Mouse (Mus musculus) granulocyte monocyte progenitor cell, adult 5-6 weeks (primary cell): ENCODE data around the gene Rem2. TPM values are rescaled to one million over a fixed set of nuclear protein-coding genes. Genes with fewer than 3 reads are reported as not detected.

Experiments used
- ATAC-seq: replicated peaks from 2 replicates; pipeline ENCODE4 v1.8.0; 2016; ENCODE audit warnings: mild to moderate bottlenecking, moderate TSS enrichment, inconsistent platforms; ENCODE audit not compliant: poor library complexity, severe bottlenecking
- total RNA-seq, 2 experiments: library from RNA; stranded (forward) in 1 of 2; stranded (reverse) in 1 of 2; fragments of 200-712, 200-1000 nt in 1 of 2; fragments of >200 nt in 1 of 2; fragmentation: Nextera tagmentation in 1 of 2; gene quantifications; 2 replicates each; pipeline ENCODE4 v1.2.3; 2014 to 2017

The Rem2 gene
- total RNA-seq, 2 experiments from 2014 or later: not detected

GRCm38 (mm10) chr14:54487732-54488131 lies 11.8 kb downstream of the Rem2 start:
- ATAC-seq: no peak

- ATAC-seq: no peak
These were observed 12.4 kb downstream of the Rem2 start for GRCm38 (mm10) chr14:54488350-54488749.

- peak; percentile 80 for ATAC-seq
These were observed 16.6 kb downstream of the Rem2 start for GRCm38 (mm10) chr14:54492345-54493131.

- peak; percentile 53 for ATAC-seq
These were observed 17.3 kb downstream of the Rem2 start for GRCm38 (mm10) chr14:54493236-54493635.

- ATAC-seq: peak; percentile 70
These were observed 18.3 kb downstream of the Rem2 start for GRCm38 (mm10) chr14:54494234-54494633.

GRCm38 (mm10) chr14:54496706-54497105 lies 20.8 kb downstream of the Rem2 start:
- no peak for ATAC-seq

- no peak for ATAC-seq
These were observed 23.4 kb downstream of the Rem2 start for GRCm38 (mm10) chr14:54499330-54499729.

GRCm38 (mm10) chr14:54501365-54501764 lies 25.5 kb downstream of the Rem2 start:
- ATAC-seq: no peak

GRCm38 (mm10) chr14:54503092-54503491 lies 27.2 kb downstream of the Rem2 start:
- ATAC-seq: no peak

GRCm38 (mm10) chr14:54509774-54510173 lies 33.9 kb downstream of the Rem2 start:
- ATAC-seq: no peak

- ATAC-seq: no peak
These were observed 40.9 kb downstream of the Rem2 start for GRCm38 (mm10) chr14:54516710-54517310.

GRCm38 (mm10) chr14:54523600-54523999 lies 47.7 kb downstream of the Rem2 start:
- ATAC-seq: no peak

GRCm38 (mm10) chr14:54527227-54528006 lies 51.5 kb downstream of the Rem2 start:
- 0 out of 2 replicates have a peak, but pooled peaks have one; percentile 9 for ATAC-seq

- ATAC-seq: no peak
These were observed 52.1 kb downstream of the Rem2 start for GRCm38 (mm10) chr14:54528007-54528393.

- peak; percentile 72 for ATAC-seq
These were observed 52.7 kb downstream of the Rem2 start for GRCm38 (mm10) chr14:54528446-54529111.

Other genes starting within 250 kb of the Rem2 start
- 248 and 260 TPM in 2 replicates for gene Dad1, start 222.0 kb upstream of the Rem2 start, total RNA-seq (2014; fragmentation: Nextera tagmentation)
- 123 and 177 TPM in 2 replicates for gene Dad1, start 222.0 kb upstream of the Rem2 start, total RNA-seq (2017)
- gene Abhd4, start 221.9 kb upstream of the Rem2 start, total RNA-seq (2014; fragmentation: Nextera tagmentation): 39.9 and 41.9 TPM in 2 replicates
- gene Abhd4, start 221.9 kb upstream of the Rem2 start, total RNA-seq (2017): 24.3 and 24.9 TPM in 2 replicates
- not detected in 2 replicates for gene Olfr49, start 191.2 kb upstream of the Rem2 start, total RNA-seq (2014; fragmentation: Nextera tagmentation)
- gene Olfr49, start 191.2 kb upstream of the Rem2 start, total RNA-seq (2017): not detected in 2 replicates
- gene Oxa1l, start 115.3 kb upstream of the Rem2 start, total RNA-seq (2014; fragmentation: Nextera tagmentation): 43.2 and 53.8 TPM in 2 replicates
- gene Oxa1l, start 115.3 kb upstream of the Rem2 start, total RNA-seq (2017): 30.6 and 51.1 TPM in 2 replicates
- gene Slc7a7, start 58.3 kb upstream of the Rem2 start, total RNA-seq (2014; fragmentation: Nextera tagmentation): 10.3 and 10.7 TPM in 2 replicates
- gene Slc7a7, start 58.3 kb upstream of the Rem2 start, total RNA-seq (2017): 3.0 and 3.1 TPM in 2 replicates
- 63.7 and 100 TPM in 2 replicates for gene Mrpl52, start 49.2 kb upstream of the Rem2 start, total RNA-seq (2014; fragmentation: Nextera tagmentation)
- gene Mrpl52, start 49.2 kb upstream of the Rem2 start, total RNA-seq (2017): 34.0 and 40.1 TPM in 2 replicates
- gene Mmp14, start 44.5 kb upstream of the Rem2 start, total RNA-seq (2014; fragmentation: Nextera tagmentation): not detected in 2 replicates
- not detected in 2 replicates for gene Mmp14, start 44.5 kb upstream of the Rem2 start, total RNA-seq (2017)
- gene Lrp10, start 12.0 kb upstream of the Rem2 start, total RNA-seq (2014; fragmentation: Nextera tagmentation): 37.3 and 41.5 TPM in 2 replicates
- 20.0 and 23.7 TPM in 2 replicates for gene Lrp10, start 12.0 kb upstream of the Rem2 start, total RNA-seq (2017)
- 69.5 and 89.4 TPM in 2 replicates for gene Prmt5, start 41.4 kb downstream of the Rem2 start, total RNA-seq (2014; fragmentation: Nextera tagmentation)
- gene Prmt5, start 41.4 kb downstream of the Rem2 start, total RNA-seq (2017): 57.4 and 68.2 TPM in 2 replicates
- gene Haus4, start 78.5 kb downstream of the Rem2 start, total RNA-seq (2014; fragmentation: Nextera tagmentation): 70.3 and 79.6 TPM in 2 replicates
- gene Haus4, start 78.5 kb downstream of the Rem2 start, total RNA-seq (2017): 85.8 and 93.8 TPM in 2 replicates
- 0.77 and 1.0 TPM in 2 replicates for gene Ajuba, start 101.5 kb downstream of the Rem2 start, total RNA-seq (2014; fragmentation: Nextera tagmentation)
- 1.2 and 2.1 TPM in 2 replicates for gene Ajuba, start 101.5 kb downstream of the Rem2 start, total RNA-seq (2017)
- gene 4931414P19Rik, start 129.9 kb downstream of the Rem2 start, total RNA-seq (2014; fragmentation: Nextera tagmentation): 5.8 and 9.9 TPM in 2 replicates
- gene 4931414P19Rik, start 129.9 kb downstream of the Rem2 start, total RNA-seq (2017): 3.6 and 4.3 TPM in 2 replicates
- gene Psmb5, start 141.9 kb downstream of the Rem2 start, total RNA-seq (2014; fragmentation: Nextera tagmentation): 237 and 287 TPM in 2 replicates
- gene Psmb5, start 141.9 kb downstream of the Rem2 start, total RNA-seq (2017): 63.3 and 69.9 TPM in 2 replicates
- gene Psmb11, start 145.3 kb downstream of the Rem2 start, total RNA-seq (2014; fragmentation: Nextera tagmentation): 0.09 TPM in 1 of 2 replicates, not detected in the other
- gene Psmb11, start 145.3 kb downstream of the Rem2 start, total RNA-seq (2017): not detected in 2 replicates
- gene Gm17606, start 164.9 kb downstream of the Rem2 start, total RNA-seq (2014; fragmentation: Nextera tagmentation): not detected in 2 replicates
- gene Gm17606, start 164.9 kb downstream of the Rem2 start, total RNA-seq (2017): not detected in 2 replicates
- 0.54 and 1.4 TPM in 2 replicates for gene Cdh24, start 165.3 kb downstream of the Rem2 start, total RNA-seq (2014; fragmentation: Nextera tagmentation)
- gene Cdh24, start 165.3 kb downstream of the Rem2 start, total RNA-seq (2017): 0.39 and 0.41 TPM in 2 replicates
- 44.3 and 69.7 TPM in 2 replicates for gene 1700123O20Rik, start 210.1 kb downstream of the Rem2 start, total RNA-seq (2014; fragmentation: Nextera tagmentation)
- 42.2 and 50.0 TPM in 2 replicates for gene 1700123O20Rik, start 210.1 kb downstream of the Rem2 start, total RNA-seq (2017)
- 236 and 252 TPM in 2 replicates for gene Acin1, start 210.8 kb downstream of the Rem2 start, total RNA-seq (2014; fragmentation: Nextera tagmentation)
- 198 and 208 TPM in 2 replicates for gene Acin1, start 210.8 kb downstream of the Rem2 start, total RNA-seq (2017)
- gene Gm29776, start 222.7 kb downstream of the Rem2 start, total RNA-seq (2014; fragmentation: Nextera tagmentation): 0.15 TPM in 1 of 2 replicates, not detected in the other
- 0.22 TPM in 1 of 2 replicates, not detected in the other for gene Gm29776, start 222.7 kb downstream of the Rem2 start, total RNA-seq (2017)
- 23.1 and 45.9 TPM in 2 replicates for gene Cebpe, start 236.1 kb downstream of the Rem2 start, total RNA-seq (2014; fragmentation: Nextera tagmentation)
- gene Cebpe, start 236.1 kb downstream of the Rem2 start, total RNA-seq (2017): 57.2 and 63.7 TPM in 2 replicates